Mouse (Mus musculus): ENCODE results near the gene 1110008P14Rik. TPM values are rescaled to one million over a fixed set of nuclear protein-coding genes. Genes with fewer than 3 reads are reported as not detected.

The 1110008P14Rik gene
- polyA plus RNA-seq (2015; fragmentation: Nextera tagmentation; extraction: Ambion mirVana) = 116 and 117 TPM in 2 replicates

DNA sequence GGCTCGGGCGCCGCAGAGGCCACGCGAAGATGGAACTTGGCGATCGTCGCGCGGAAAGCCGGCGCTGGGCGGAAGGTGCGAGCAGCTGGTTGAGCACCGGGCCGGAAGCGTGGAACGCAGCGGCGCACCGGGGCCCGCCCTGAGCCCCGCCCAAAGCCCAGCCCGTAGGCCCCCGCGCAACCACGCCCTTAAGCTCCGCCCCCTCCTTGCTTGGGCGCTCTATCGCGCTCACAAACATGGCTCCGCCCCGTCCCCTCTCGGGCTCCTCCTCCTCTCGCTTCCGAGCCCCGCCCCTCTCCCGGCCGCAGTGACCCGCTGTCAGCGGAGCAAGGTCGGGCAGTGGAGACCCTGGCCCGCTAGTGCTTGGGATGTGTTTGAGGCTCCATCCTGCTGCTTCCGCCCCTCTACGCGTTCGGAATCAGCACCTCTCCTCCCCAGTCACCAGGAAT lies at the start of gene 1110008P14Rik:
TSS of gene 1110008P14Rik (minus strand) at position 164 of the 449 bp plus-strand sequence.
- Histone ChIP-seq H3K4me2 (peak within 1 kb of the TSS; percentile 82), H3K27ac (peak within 1 kb of the TSS; percentile 54), H3K4me3 (peak within 1 kb of the TSS; percentile 63), H3K36me3 (replicated peaks) (peaks cover 25% of the 10 kb centered on the region; the same call in 1 of the 2 replicates), H3K4me1 (peaks cover 13% of the 10 kb centered on the region), H3K27me3 (replicated peaks) (0 out of 2 replicates have a peak, but pooled peaks cover 2% of the 10 kb centered on the region), H3K9me3 (no peaks in the 10 kb centered on the region), H3K9ac (peak within 1 kb of the TSS; percentile 67)
- WGBS = under 1% methylated on average over 42 of the region's 47 CpGs
- ATAC-seq (replicated peaks) = peak; percentile 88

DNA sequence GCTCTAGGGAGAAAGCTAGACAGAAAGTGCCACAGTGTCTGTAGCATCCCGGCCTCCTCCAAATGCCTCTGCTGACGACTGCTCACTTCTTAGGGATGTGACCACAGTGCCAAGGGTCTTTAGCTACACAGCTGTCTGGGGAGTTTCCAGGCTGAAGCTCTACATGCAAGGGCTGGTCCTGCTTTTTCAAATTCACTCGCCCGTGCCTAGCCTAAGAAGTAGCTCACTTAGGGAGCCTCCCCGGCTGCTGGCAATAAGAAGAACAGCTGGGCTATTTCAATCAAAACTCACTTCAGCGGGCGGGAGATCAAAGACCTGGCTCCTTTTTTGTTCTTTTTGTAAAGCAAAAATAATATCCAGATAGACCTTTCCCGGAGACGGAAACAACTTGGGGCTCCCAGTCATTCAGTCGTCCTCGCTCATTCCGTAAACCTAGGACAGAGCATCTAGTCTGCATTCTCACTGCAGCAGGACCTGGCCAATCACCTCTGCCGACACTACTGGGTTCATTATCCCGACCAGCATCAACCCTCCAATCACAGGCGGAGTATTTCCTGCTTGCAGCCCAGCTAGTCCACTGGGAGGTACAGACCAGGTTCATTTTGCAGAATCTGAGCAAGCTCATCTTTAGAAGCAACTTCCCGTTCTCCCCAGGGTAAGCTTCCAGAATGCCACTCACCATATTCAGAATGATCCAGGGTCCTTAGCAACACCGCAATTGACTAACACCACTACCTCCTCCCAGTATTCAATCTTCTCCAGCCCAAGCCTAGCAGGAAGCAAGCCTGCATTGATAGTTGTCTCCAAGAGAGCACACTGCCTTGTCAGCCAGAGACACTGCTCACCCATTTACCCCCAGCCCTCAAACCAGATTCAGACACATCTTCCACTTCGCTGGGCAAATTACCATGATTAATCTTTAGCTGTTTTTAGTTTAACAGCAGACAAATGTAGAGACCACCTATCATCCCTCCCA lies 49.3 kb upstream of the 1110008P14Rik start:
- peak; percentile 96 for ATAC-seq (replicated peaks)
- H3K9ac ChIP-seq = peak overlapping the region; percentile 67
- peaks cover 46% of the 10 kb centered on the region for H3K4me1 ChIP-seq
- H3K9me3 ChIP-seq = no peaks in the 10 kb centered on the region
- no peaks in the 10 kb centered on the region for H3K36me3 ChIP-seq (replicated peaks)
- H3K27me3 ChIP-seq (replicated peaks) = no peaks in the 10 kb centered on the region
- 5% methylated on average over 18 of the region's 18 CpGs for WGBS
- H3K4me3 ChIP-seq = peak overlapping the region; percentile 55
- peak overlapping the region; percentile 95 for H3K27ac ChIP-seq
- H3K4me2 ChIP-seq = peak overlapping the region; percentile 81

DNA sequence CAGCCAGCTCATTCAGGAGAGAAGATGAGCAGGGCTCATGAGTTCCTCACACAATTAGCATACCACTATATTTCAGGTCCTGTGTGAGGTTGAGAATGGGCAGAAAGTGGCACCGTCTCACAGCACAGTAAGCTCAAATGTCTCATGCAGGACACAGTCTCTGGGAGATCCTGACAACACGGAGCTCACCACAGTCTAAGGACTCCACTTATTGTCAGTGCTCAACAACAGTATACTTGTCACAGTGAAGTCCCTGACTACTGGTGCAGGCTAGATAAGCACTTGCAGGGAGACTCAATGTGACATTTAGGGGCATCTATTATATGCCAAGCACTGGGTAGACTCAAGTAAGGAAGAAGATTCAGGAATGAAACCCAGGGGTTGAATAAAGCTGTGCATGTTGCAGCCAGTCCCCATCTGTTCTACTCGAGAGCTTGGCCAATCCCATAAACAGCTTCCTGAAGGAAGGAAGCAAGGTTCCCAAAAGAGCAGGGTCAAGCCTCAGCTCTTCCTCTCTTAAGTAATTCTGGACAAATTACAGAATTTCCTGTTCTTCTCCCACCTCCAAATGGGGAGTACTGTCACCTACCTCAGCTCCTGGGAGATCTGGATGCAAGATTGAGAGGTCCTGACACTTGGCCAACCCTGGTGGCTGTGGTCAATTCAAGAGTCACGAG lies 47.6 kb upstream of the 1110008P14Rik start:
- no peaks in the 10 kb centered on the region for H3K27me3 ChIP-seq (replicated peaks)
- peak overlapping the region; percentile 48 for H3K9ac ChIP-seq
- peaks cover 50% of the 10 kb centered on the region for H3K4me1 ChIP-seq
- H3K9me3 ChIP-seq = no peaks in the 10 kb centered on the region
- H3K4me2 ChIP-seq = peak overlapping the region; percentile 81
- H3K4me3 ChIP-seq = peak overlapping the region; percentile 55
- H3K27ac ChIP-seq = peak overlapping the region; percentile 80
- ATAC-seq (replicated peaks) = no peak
- H3K36me3 ChIP-seq (replicated peaks) = no peaks in the 10 kb centered on the region
- WGBS = 59% methylated on average over 4 of the region's 4 CpGs

DNA sequence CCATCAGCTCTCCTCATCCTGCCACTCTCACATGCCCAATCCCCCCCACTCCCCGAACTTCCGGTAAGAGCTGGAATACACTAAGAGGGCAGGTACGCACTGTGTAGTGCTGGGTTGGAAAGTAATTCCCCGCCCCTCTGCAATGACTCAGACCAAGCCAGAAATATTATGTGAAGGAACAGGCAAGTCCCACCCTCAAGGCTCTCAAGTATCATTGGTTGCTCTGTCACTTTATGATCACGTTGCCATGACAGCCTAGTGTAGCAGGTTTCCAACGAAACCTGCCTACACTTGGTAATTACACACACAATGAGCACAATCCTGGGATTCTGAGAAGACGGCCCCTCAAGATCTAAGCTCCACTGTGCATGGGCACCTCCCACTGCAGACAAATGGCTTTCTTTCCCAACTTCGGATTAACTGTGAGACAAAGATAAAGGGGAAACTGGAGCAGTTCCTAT lies 46.6 kb upstream of the 1110008P14Rik start:
- peaks cover 61% of the 10 kb centered on the region for H3K4me1 ChIP-seq
- H3K36me3 ChIP-seq (replicated peaks) = no peaks in the 10 kb centered on the region
- H3K4me2 ChIP-seq = peak overlapping the region; percentile 81
- no peaks in the 10 kb centered on the region for H3K9me3 ChIP-seq
- 27% methylated on average over 8 of the region's 8 CpGs for WGBS
- ATAC-seq (replicated peaks) = peak; percentile 69
- H3K9ac ChIP-seq = peak overlapping the region; percentile 48
- H3K4me3 ChIP-seq = peak overlapping the region; percentile 55
- H3K27ac ChIP-seq = peak overlapping the region; percentile 80
- H3K27me3 ChIP-seq (replicated peaks) = no peaks in the 10 kb centered on the region

DNA sequence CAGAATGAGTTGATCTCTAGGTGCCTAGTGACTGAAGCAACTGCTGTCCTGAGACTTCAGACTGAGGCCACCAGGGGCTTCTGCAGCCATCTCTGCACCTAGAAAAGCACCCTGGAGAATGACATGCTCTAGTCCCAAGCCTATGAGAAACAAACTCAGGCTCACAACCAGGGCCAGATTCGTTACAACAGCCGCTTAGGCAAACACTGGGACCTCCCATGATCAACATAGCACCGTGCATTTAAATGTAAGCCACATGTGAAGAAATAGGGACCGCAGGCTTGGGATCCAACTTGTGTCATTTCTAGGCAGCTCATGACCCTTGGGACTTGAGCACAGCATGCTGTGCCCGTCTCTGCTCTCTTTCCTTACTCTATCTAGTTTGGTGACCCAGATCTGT lies 46.0 kb upstream of the 1110008P14Rik start:
- Histone ChIP-seq H3K4me3 (peak overlapping the region; percentile 55), H3K4me2 (peak overlapping the region; percentile 81), H3K27me3 (replicated peaks) (no peaks in the 10 kb centered on the region), H3K4me1 (peaks cover 67% of the 10 kb centered on the region), H3K9me3 (no peaks in the 10 kb centered on the region), H3K27ac (peak overlapping the region; percentile 80), H3K36me3 (replicated peaks) (no peaks in the 10 kb centered on the region), H3K9ac (0 out of 2 replicates have a peak overlapping the region, but pooled peaks have one; percentile 8)
- 84% methylated on average over 5 of the region's 5 CpGs for WGBS
- no peak for ATAC-seq (replicated peaks)

DNA sequence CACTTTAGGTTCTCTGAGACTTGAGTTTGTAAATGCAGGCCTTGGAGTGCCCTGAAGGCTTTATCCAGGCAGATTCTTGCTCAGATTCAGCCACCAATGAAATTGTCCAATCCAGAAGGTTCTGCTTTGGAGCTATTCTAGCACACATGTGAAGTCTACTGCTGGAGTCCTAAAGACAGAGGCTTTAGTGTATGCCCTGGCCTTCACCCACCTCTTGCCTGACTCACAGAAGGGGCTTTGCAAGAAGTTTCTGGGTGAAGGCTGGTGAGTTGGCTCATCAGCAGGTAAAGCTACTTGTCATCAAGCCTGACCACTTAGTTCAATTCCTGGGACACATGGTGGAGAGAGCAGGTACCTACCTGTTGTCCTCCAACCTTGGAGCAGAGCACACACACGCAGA lies 44.4 kb upstream of the 1110008P14Rik start:
- 97% methylated on average over 1 of the region's 1 CpGs for WGBS
- Histone ChIP-seq H3K4me1 (peaks cover 58% of the 10 kb centered on the region), H3K4me2 (no peak overlapping the region), H3K4me3 (no peak overlapping the region), H3K27me3 (replicated peaks) (no peaks in the 10 kb centered on the region), H3K9me3 (no peaks in the 10 kb centered on the region), H3K27ac (no peak overlapping the region), H3K9ac (no peak overlapping the region), H3K36me3 (replicated peaks) (0 out of 2 replicates have a peak, but pooled peaks cover under 1% of the 10 kb centered on the region)
- no peak for ATAC-seq (replicated peaks)

DNA sequence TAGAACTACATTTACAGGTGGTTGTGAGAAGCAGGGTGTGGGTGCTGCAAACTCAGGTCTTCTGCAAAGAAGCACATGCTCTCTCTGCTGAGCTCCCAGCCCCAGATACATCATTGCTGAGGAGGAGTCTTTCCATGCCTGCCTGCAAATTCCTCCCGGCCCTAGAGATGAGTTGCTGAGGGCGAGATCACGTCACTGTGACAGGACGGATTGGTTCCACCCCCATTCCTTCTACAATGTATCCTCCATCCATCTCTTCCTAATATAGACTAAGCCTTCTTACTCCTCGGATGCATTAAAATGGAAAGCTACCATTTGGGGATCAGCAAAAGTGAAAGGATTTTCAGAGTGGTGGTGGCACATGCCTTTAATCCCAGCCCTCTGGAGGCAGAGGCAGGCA lies 43.8 kb upstream of the 1110008P14Rik start:
- H3K27me3 ChIP-seq (replicated peaks) = no peaks in the 10 kb centered on the region
- peaks cover 6% of the 10 kb centered on the region for H3K36me3 ChIP-seq (replicated peaks)
- no peak overlapping the region for H3K4me3 ChIP-seq
- 64% methylated on average over 5 of the region's 5 CpGs for WGBS
- peaks cover 58% of the 10 kb centered on the region for H3K4me1 ChIP-seq
- no peak for ATAC-seq (replicated peaks)
- no peak overlapping the region for H3K27ac ChIP-seq
- no peaks in the 10 kb centered on the region for H3K9me3 ChIP-seq
- no peak overlapping the region for H3K4me2 ChIP-seq
- no peak overlapping the region for H3K9ac ChIP-seq

- ATAC-seq (replicated peaks) = no peak
- peaks cover 12% of the 10 kb centered on the region for H3K36me3 ChIP-seq (replicated peaks)
- no peaks in the 10 kb centered on the region for H3K9me3 ChIP-seq
- H3K4me3 ChIP-seq = no peak overlapping the region
- H3K4me1 ChIP-seq = peaks cover 50% of the 10 kb centered on the region
- 34% methylated on average over 3 of the region's 3 CpGs for WGBS
- H3K4me2 ChIP-seq = no peak overlapping the region
- no peaks in the 10 kb centered on the region for H3K27me3 ChIP-seq (replicated peaks)
- no peak overlapping the region for H3K9ac ChIP-seq
- H3K27ac ChIP-seq = peak overlapping the region; percentile 77; the same call in 1 of the 2 replicates
Measured at GRCm38 (mm10) chr2:32424796-32425195, 43.1 kb upstream of the 1110008P14Rik start.

GRCm38 (mm10) chr2:32423481-32424331 lies 42.0 kb upstream of the 1110008P14Rik start:
- ATAC-seq (replicated peaks) = peak; percentile 77
- no peaks in the 10 kb centered on the region for H3K9me3 ChIP-seq

GRCm38 (mm10) chr2:32421851-32422251 lies 40.1 kb upstream of the 1110008P14Rik start:
- Histone ChIP-seq H3K27ac (no peak overlapping the region), H3K4me1 (peaks cover 24% of the 10 kb centered on the region), H3K9ac (no peak overlapping the region), H3K4me3 (no peak overlapping the region), H3K9me3 (no peaks in the 10 kb centered on the region), H3K4me2 (no peak overlapping the region), H3K36me3 (replicated peaks) (peaks cover 41% of the 10 kb centered on the region), H3K27me3 (replicated peaks) (no peaks in the 10 kb centered on the region)
- no peak for ATAC-seq (replicated peaks)
- 94% methylated on average over 6 of the region's 6 CpGs for WGBS

More at GRCm38 (mm10) chr2:32423481-32424331, 42.0 kb upstream of the 1110008P14Rik start:
- Histone ChIP-seq H3K4me3 (peak overlapping the region; percentile 38), H3K36me3 (replicated peaks) (peaks cover 23% of the 10 kb centered on the region), H3K9ac (peak overlapping the region; percentile 46), H3K27ac (peak overlapping the region; percentile 77), H3K4me2 (peak overlapping the region; percentile 56), H3K27me3 (replicated peaks) (no peaks in the 10 kb centered on the region), H3K4me1 (peaks cover 39% of the 10 kb centered on the region)
- WGBS = 4% methylated on average over 14 of the region's 14 CpGs

GRCm38 (mm10) chr2:32420647-32421046 lies 38.9 kb upstream of the 1110008P14Rik start:
- Histone ChIP-seq H3K27me3 (replicated peaks) (no peaks in the 10 kb centered on the region), H3K9ac (no peak overlapping the region), H3K36me3 (replicated peaks) (peaks cover 51% of the 10 kb centered on the region), H3K4me3 (no peak overlapping the region), H3K27ac (no peak overlapping the region), H3K9me3 (no peaks in the 10 kb centered on the region), H3K4me2 (no peak overlapping the region), H3K4me1 (peaks cover 24% of the 10 kb centered on the region)
- WGBS = 85% methylated on average over 6 of the region's 6 CpGs
- ATAC-seq (replicated peaks) = no peak

All from midbrain, embryonic 15.5 days (tissue).